Mouse (Mus musculus) kidney, embryonic 14.5 days (tissue): Measurements from ENCODE around the gene Myo9b. TPM values are rescaled to one million over a fixed set of nuclear protein-coding genes. Genes with fewer than 3 reads are reported as not detected.
A peak's percentile ranks its signal among the peaks of the same experiment; 100 is the strongest.
"Not testable (repeated sequence)": the region's sequence is repeated elsewhere in the genome, so short reads cannot be mapped to it uniquely, and the experiment has no call there.

Experiments
- ATAC-seq: fragments of 200-750 bp; cut with Nextera tagmentation; 2 replicates; pipeline ENCODE4 v1.8.0; 2017; ENCODE audit warnings: moderate number of reproducible peaks, mild to moderate bottlenecking, moderate TSS enrichment, moderate library complexity; ENCODE audit not compliant: low FRiP score, low TSS enrichment
- H3K27ac ChIP-seq: fragments of 300-500 bp; sonication (generic); 2 replicates; pipeline ENCODE4 v1.5.1; 2014; ENCODE audit warnings: low read depth, mild to moderate bottlenecking, low read length, moderate library complexity, mixed read lengths
- H3K27me3 ChIP-seq: fragments of 300-500 bp; sonication (generic); 2 replicates; pipeline ENCODE4 v1.6.1; 2014; ENCODE audit warnings: mild to moderate bottlenecking, low read length; ENCODE audit not compliant: control insufficient read depth, insufficient read depth
- H3K36me3 ChIP-seq: fragments of 300-500 bp; sonication (generic); 2 replicates; pipeline ENCODE4 v1.6.1; 2014; ENCODE audit warnings: low read length, mixed read lengths; ENCODE audit not compliant: control insufficient read depth, insufficient read depth
- H3K4me1 ChIP-seq: fragments of 300-500 bp; sonication (generic); 2 replicates; pipeline ENCODE4 v1.6.1; 2014; ENCODE audit warnings: low read length, mixed read lengths; ENCODE audit not compliant: control insufficient read depth, insufficient read depth
- H3K4me2 ChIP-seq: fragments of 300-500 bp; sonication (generic); replicated peaks from 2 replicates; pipeline ENCODE4 v1.6.1; 2014; ENCODE audit warnings: low read depth, mild to moderate bottlenecking, low read length
- H3K4me3 ChIP-seq: fragments of 300-500 bp; sonication (generic); 2 replicates; pipeline ENCODE4 v1.5.1; 2014; ENCODE audit warnings: mild to moderate bottlenecking, low read length
- H3K9ac ChIP-seq: fragments of 300-500 bp; sonication (generic); 2 replicates; pipeline ENCODE4 v1.6.1; 2014; ENCODE audit warnings: low read depth, mild to moderate bottlenecking, low read length, moderate library complexity
- H3K9me3 ChIP-seq: fragments of 300-500 bp; sonication (generic); 2 replicates; pipeline ENCODE4 v1.6.1; 2016; ENCODE audit warnings: low read length; ENCODE audit not compliant: control insufficient read depth
- WGBS: fragments of 180-500 bp; shearing (Covaris S2); extraction: QIAGEN DNeasy Blood & Tissue Kit; methylation state at CpG from one replicate; pipeline ENCODE4 v1.1.7; 2014; 5-methylcytosine and 5-hydroxymethylcytosine counted together
- polyA plus RNA-seq: library from polyadenylated mRNA; unstranded; fragments of >200 nt; fragmentation: Nextera tagmentation; extraction: Ambion mirVana; gene quantifications from 2 replicates; pipeline ENCODE4 v1.2.1, GENCODE M21; 2014

Gene Myo9b
- polyA plus RNA-seq, 1 experiment from 2014 or later = 23.7 TPM

DNA sequence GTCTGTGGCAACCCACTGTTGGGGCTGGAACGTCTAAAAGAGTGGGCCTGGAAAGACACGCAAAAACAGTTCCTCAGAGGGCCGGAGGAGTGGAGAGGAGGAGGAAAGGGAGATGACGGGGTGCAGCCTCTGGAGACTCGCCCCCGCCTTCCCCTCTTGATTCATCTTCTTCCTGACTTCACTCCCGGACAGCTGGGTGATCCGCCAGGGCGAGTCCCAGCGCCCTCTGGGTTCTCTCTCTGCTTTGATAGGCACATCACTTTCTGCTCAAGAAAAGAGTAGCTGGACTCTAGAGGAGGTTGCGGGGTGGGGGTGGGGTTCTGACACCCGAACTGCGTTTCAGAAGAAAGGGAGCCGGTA, 617 bp downstream of the Myo9b start:
- Histone ChIP-seq H3K27me3 (no peaks in the 10 kb centered on the region), H3K27ac (peak overlapping the region; percentile 84), H3K36me3 (no peaks in the 10 kb centered on the region), H3K9me3 (no peaks in the 10 kb centered on the region), H3K4me2 (peak overlapping the region; percentile 67), H3K4me1 (peaks cover 12% of the 10 kb centered on the region), H3K4me3 (peak overlapping the region; percentile 65), H3K9ac (peak overlapping the region; percentile 82)
- ATAC-seq = peak; percentile 5
- under 1% methylated on average over 14 of the region's 14 CpGs for WGBS

DNA sequence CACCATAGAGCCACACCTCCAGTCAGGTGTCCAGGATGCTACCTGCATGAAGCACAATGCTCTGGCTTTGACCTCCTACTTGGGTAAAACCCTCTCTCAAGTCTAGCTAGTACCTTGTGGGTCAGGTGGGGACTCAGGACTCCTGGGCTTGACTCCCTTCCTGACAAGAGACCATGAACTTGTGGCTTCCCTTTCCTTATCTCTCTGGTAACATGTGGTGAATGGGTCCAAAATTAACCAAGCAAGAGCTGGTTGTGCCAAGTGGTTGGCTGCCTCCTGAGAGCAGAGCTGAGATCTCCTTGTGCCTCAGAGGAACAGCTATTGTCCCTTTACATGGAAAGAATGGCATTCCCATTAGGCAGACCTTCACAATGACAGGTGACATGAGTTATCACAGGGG, 2.0 kb downstream of the Myo9b start:
- Histone ChIP-seq H3K4me2 (no peak overlapping the region), H3K36me3 (no peaks in the 10 kb centered on the region)

DNA sequence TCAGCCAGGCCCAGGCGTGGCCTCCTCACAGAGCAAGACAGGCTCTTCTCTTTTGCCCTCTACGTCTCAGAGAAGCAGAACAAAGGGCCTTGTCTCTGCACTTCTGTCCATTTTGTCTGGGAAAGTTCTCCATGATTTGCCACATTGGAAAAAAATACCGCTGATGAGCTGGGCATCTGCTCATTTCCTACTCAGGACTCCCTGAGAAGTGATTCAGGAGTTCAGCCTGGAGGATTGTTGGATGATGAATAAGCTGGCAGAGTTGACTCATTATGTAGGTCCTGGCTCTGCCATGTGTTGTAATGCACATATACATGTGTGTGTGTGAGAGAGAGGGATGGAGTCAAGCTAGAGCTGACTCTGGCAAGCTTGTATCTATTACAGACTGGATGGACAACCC, 3.7 kb downstream of the Myo9b start:
- Histone ChIP-seq H3K36me3 (no peaks in the 10 kb centered on the region), H3K4me2 (no peak overlapping the region), H3K9me3 (no peaks in the 10 kb centered on the region), H3K27ac (no peak overlapping the region), H3K27me3 (no peaks in the 10 kb centered on the region), H3K4me3 (no peak overlapping the region), H3K9ac (no peak overlapping the region), H3K4me1 (peaks cover 12% of the 10 kb centered on the region)
- no peak for ATAC-seq
- WGBS = 92% methylated on average over 3 of the region's 3 CpGs

More for the DNA sequence above, 2.0 kb downstream of the Myo9b start:
- no peaks in the 10 kb centered on the region for H3K27me3 ChIP-seq
- H3K9me3 ChIP-seq = no peaks in the 10 kb centered on the region
- no peak overlapping the region for H3K9ac ChIP-seq
- H3K4me3 ChIP-seq = no peak overlapping the region
- no peak for ATAC-seq
- H3K4me1 ChIP-seq = peaks cover 12% of the 10 kb centered on the region
- no peak overlapping the region for H3K27ac ChIP-seq

DNA sequence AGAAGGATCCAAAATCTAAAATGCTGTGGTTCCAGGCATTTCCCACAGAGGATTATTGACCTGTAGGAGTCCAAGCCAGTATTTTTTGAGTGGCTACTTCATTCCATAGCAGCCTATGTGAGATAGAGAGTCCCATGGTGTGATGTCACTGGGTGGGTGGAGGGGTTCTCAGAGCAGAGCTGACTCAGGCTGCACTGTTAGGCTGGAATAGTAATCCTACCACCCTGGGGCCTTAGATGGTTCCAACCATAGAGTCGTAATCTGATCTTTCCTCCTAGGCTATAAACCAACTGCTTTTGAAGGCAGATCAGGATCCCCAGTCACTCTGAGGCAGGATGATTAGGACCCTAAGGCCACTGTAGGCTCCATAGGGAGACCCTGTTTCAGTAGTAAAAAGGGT, 6.9 kb downstream of the Myo9b start:
- not testable (repeated sequence) for H3K9me3 ChIP-seq, H3K9ac ChIP-seq, H3K27me3 ChIP-seq, H3K27ac ChIP-seq, H3K4me3 ChIP-seq, ATAC-seq, H3K4me1 ChIP-seq, H3K36me3 ChIP-seq, H3K4me2 ChIP-seq
- 69% methylated on average over 1 of the region's 1 CpGs for WGBS

DNA sequence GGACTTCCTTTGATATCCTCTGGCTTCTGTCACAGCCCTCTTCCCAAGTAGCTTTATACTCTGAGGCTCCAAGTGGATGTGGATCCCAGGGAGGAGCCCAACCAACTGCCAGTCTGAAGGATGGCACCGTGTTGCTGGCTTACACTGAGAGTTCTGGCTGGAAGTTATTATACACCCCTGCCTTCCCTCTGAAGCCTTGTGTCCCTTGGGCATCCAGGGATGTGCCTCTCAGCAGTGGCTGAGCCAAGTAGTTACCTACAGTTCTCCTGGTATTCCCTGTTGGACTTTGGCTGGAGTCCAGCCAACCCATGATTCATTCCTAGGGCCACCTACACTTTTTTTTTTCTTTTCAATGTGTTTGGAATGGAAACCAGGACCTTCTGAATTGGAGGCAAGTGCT, 9.2 kb downstream of the Myo9b start:
- 75% methylated on average over 1 of the region's 1 CpGs for WGBS
- not testable (repeated sequence) for H3K4me3 ChIP-seq

DNA sequence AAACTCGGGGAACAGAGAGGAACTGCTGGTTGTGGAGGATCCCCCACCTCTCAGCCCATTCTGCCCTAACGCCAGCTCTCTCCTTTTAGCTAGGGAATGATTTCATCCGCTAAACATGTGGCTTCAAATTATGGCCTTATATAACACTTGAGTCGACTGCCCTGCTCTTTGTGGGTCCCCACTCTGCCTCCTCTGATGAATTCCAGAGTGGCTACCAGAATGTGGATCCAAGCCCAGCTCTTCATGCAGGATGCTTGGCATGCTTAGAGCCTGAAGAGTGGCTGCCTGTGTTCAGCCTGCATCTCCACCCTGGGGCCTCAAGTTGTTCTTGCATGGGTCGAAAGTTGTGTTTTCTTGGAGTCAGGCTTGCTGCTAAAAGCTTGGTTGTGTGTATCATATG, 10.1 kb downstream of the Myo9b start:
- H3K36me3 ChIP-seq = no peaks in the 10 kb centered on the region
- no peak for ATAC-seq
- H3K27ac ChIP-seq = no peak overlapping the region
- no peaks in the 10 kb centered on the region for H3K9me3 ChIP-seq
- 81% methylated on average over 5 of the region's 5 CpGs for whole genome bisulfite sequencing
- H3K27me3 ChIP-seq = no peaks in the 10 kb centered on the region
- H3K4me2 ChIP-seq = no peak overlapping the region
- no peak overlapping the region for H3K9ac ChIP-seq
- H3K4me1 ChIP-seq = no peaks in the 10 kb centered on the region
- H3K4me3 ChIP-seq = no peak overlapping the region

More for the DNA sequence above, 9.2 kb downstream of the Myo9b start:
- not testable (repeated sequence) for H3K27ac ChIP-seq, H3K4me1 ChIP-seq, H3K9me3 ChIP-seq, H3K36me3 ChIP-seq, H3K4me2 ChIP-seq, ATAC-seq, H3K9ac ChIP-seq, H3K27me3 ChIP-seq

DNA sequence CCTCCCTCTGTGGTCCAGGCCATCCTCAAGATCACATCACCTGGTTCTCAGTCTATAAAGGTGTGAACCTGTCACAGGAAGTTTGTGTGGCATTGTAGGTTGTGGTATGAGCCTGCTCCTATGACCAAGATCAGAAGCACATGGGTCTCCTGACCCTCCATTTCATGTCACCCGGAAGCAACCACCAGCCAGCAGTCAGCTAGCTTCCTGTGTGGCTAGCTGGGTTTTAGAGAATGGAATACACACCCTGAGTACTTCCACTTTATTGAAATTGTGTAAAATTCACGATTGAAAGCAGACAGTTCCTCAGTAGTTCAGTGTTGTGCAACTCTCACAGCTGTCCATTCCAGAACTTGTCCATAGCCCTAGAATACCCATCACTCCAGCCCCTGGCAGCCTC, 13.7 kb downstream of the Myo9b start:
- H3K4me3 ChIP-seq, H3K27me3 ChIP-seq, H3K4me2 ChIP-seq, H3K9me3 ChIP-seq, ATAC-seq, H3K27ac ChIP-seq, H3K9ac ChIP-seq, H3K4me1 ChIP-seq: not testable (repeated sequence)
- WGBS = 79% methylated on average over 2 of the region's 2 CpGs
- H3K36me3 ChIP-seq = peaks cover 14% of the 10 kb centered on the region

DNA sequence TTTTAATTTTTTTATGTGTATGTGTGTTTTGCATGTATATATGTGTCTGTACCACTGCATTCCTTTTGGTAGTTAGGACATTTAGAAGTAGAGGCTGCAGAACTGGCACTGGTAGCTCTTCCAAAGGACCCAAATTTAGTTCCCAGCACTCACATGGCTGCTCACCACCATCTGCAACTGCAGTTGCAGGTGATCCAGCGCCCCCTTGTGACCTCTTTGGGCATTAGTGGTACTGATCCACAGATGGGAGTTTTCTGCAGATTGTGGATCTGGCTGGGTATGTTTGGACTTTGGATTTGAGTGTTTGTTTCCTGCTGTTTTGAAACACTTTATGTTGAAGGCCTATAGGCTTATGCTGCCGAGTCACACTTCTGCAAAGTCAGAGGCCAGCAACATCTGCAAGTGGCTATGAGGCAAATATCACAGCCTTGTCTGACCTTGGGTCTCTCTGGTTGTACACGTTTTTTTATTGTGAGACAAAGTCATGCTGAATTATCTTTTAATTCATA, 16.0 kb downstream of the Myo9b start:
- Histone ChIP-seq H3K36me3 (peaks cover 17% of the 10 kb centered on the region), H3K9me3 (no peaks in the 10 kb centered on the region), H3K27ac (no peak overlapping the region), H3K4me2 (no peak overlapping the region), H3K9ac (no peak overlapping the region), H3K4me3 (no peak overlapping the region), H3K4me1 (no peaks in the 10 kb centered on the region), H3K27me3 (no peaks in the 10 kb centered on the region)
- 66% methylated on average over 3 of the region's 3 CpGs for WGBS
- no peak for ATAC-seq

DNA sequence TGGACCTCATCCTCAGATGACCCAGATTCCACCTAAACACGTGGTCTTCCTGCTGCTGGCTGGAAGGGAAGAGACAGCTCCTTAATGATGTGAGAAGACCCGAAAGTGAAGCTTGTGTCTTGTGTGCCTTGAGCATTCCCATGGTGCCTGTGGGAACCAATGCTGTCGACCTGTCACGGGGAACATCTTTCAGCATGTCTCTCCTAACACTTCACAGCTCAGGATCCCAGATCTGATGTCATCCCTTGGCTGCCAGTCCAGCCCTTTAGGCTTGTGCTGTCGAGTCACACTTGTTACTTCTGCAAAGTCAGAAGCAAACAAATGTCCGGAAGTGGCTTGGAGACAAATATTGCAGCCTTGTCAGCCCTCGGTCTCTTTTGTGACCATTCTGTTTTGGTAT, 16.6 kb downstream of the Myo9b start:
- Histone ChIP-seq H3K4me1 (no peaks in the 10 kb centered on the region), H3K36me3 (peaks cover 17% of the 10 kb centered on the region), H3K27me3 (no peaks in the 10 kb centered on the region), H3K27ac (no peak overlapping the region), H3K9ac (no peak overlapping the region), H3K4me3 (no peak overlapping the region), H3K9me3 (no peaks in the 10 kb centered on the region), H3K4me2 (no peak overlapping the region)
- 82% methylated on average over 7 of the region's 7 CpGs for WGBS
- no peak for ATAC-seq

DNA sequence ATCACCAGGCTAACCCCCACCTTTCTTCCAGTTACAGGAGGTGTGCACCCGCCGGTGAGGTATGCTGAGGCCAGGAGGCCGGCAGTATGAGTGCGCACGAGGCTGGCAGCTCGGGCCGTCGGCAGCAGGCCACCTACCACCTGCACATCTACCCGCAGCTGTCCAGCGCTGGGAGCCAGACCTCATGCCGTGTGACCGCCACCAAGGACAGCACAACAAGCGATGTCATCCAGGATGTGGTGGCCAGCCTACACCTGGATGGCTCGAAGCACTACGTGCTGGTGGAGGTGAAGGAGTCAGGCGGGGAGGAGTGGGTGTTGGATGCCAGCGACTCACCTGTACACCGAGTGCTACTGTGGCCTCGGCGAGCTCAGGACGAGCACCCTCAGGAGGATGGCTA, 17.7 kb downstream of the Myo9b start:
- H3K27ac ChIP-seq = no peak overlapping the region
- no peaks in the 10 kb centered on the region for H3K9me3 ChIP-seq
- no peaks in the 10 kb centered on the region for H3K4me1 ChIP-seq
- H3K36me3 ChIP-seq = peaks cover 17% of the 10 kb centered on the region
- no peak overlapping the region for H3K4me3 ChIP-seq
- no peak for ATAC-seq
- no peak overlapping the region for H3K4me2 ChIP-seq
- no peaks in the 10 kb centered on the region for H3K27me3 ChIP-seq
- WGBS = 93% methylated on average over 21 of the region's 21 CpGs
- no peak overlapping the region for H3K9ac ChIP-seq
